Mouse (Mus musculus): ENCODE results near the gene D130043K22Rik. TPM values are rescaled to one million over a fixed set of nuclear protein-coding genes. Genes with fewer than 3 reads are reported as not detected.

Gene D130043K22Rik
- polyA plus RNA-seq, 1 experiment from 2014 or later, result 1.6 TPM

DNA sequence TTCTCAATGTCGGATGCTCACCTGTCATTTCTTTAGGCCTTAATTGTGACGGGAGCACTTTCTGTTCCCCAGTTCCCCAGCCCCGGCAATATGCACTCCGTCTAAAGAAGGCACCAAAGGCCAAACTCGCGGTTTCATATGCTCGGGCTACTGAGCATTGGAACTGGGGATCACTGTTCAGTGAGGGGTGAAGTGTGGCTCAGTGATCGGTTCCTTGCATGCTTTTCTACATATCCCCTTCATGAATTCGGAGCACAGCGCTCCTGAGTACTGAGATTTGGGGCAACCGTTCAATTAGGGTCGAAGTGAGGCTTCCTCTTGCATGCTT lies 92.9 kb downstream of the D130043K22Rik start:
- H3K27ac ChIP-seq (replicated peaks; ENCODE audit: low read depth, low read length), result no peak overlapping the region; the same call in 1 of the 2 replicates
- 13% methylated on average over 12 of the region's 12 CpGs for WGBS
- no peak for DNase-seq (ENCODE audit: low spot score)

DNA sequence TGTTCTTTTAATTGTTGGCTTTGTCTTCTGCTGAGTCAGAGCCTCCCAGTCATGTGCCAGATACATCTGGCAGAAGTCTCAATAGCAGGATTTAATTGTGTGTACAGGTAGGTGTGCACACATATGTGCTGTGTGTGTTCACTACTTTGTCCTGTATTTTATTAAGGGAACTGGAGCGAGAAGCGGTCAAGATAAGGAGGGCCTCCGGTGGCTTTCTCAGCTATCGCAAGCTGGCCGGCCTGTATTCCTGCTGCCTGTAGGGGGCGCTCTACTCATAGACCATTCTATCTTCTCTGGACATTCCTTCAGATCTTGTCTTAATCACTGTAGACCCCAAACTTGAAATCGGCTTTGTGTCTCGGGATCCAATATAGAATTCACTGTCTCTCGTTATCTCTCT lies 93.7 kb downstream of the D130043K22Rik start:
- WGBS, result 38% methylated on average over 9 of the region's 9 CpGs
- Histone ChIP-seq H3K4me3 (ENCODE audit: low read depth, low read length) (no peak overlapping the region), H3K9ac (ENCODE audit: low read depth, low read length) (no peak overlapping the region), H3K27me3 (replicated peaks; ENCODE audit: control insufficient read depth, insufficient read depth, low read length) (no peaks in the 10 kb centered on the region), H3K27ac (replicated peaks; ENCODE audit: low read depth, low read length) (no peak overlapping the region), H3K4me1 (ENCODE audit: control insufficient read depth, insufficient read depth, low read length) (peaks cover 6% of the 10 kb centered on the region; the same call in 1 of the 2 replicates), H3K4me2 (ENCODE audit: low read depth, low read length) (0 out of 2 replicates have a peak overlapping the region, but pooled peaks have one; percentile 15), H3K36me3 (ENCODE audit: control insufficient read depth, insufficient read depth, low read length) (0 out of 2 replicates have a peak, but pooled peaks cover 4% of the 10 kb centered on the region), H3K9me3 (ENCODE audit: control insufficient read depth, low read length) (no peaks in the 10 kb centered on the region)
- ATAC-seq (ENCODE audit: low read depth) (no peak), DNase-seq (ENCODE audit: low spot score) (peak; percentile 76)

More for the DNA sequence above, 92.9 kb downstream of the D130043K22Rik start:
- H3K9ac ChIP-seq (ENCODE audit: low read depth, low read length), result peak overlapping the region; percentile 94
- peak overlapping the region; percentile 79 for H3K4me3 ChIP-seq (ENCODE audit: low read depth, low read length)
- no peak for ATAC-seq (ENCODE audit: low read depth)
- 0 out of 2 replicates have a peak, but pooled peaks cover 4% of the 10 kb centered on the region for H3K36me3 ChIP-seq (ENCODE audit: control insufficient read depth, insufficient read depth, low read length)
- H3K4me1 ChIP-seq (ENCODE audit: control insufficient read depth, insufficient read depth, low read length), result peaks cover 6% of the 10 kb centered on the region; the same call in 1 of the 2 replicates
- H3K4me2 ChIP-seq (ENCODE audit: low read depth, low read length), result peak overlapping the region; percentile 62
- H3K9me3 ChIP-seq (ENCODE audit: control insufficient read depth, low read length), result no peaks in the 10 kb centered on the region
- no peaks in the 10 kb centered on the region for H3K27me3 ChIP-seq (replicated peaks; ENCODE audit: control insufficient read depth, insufficient read depth, low read length)

GRCm38 (mm10) chr13:24939472-24939871 lies 94.5 kb downstream of the D130043K22Rik start:
- H3K4me3 ChIP-seq (ENCODE audit: low read depth, low read length), result no peak overlapping the region
- H3K9me3 ChIP-seq (ENCODE audit: control insufficient read depth, low read length), result no peaks in the 10 kb centered on the region
- H3K27me3 ChIP-seq (replicated peaks; ENCODE audit: control insufficient read depth, insufficient read depth, low read length), result no peaks in the 10 kb centered on the region
- H3K4me1 ChIP-seq (ENCODE audit: control insufficient read depth, insufficient read depth, low read length), result peaks cover 6% of the 10 kb centered on the region; the same call in 1 of the 2 replicates
- DNase-seq (ENCODE audit: low spot score), result no peak
- ATAC-seq (ENCODE audit: low read depth), result no peak
- H3K4me2 ChIP-seq (ENCODE audit: low read depth, low read length), result no peak overlapping the region
- H3K9ac ChIP-seq (ENCODE audit: low read depth, low read length), result no peak overlapping the region
- 0 out of 2 replicates have a peak, but pooled peaks cover under 1% of the 10 kb centered on the region for H3K36me3 ChIP-seq (ENCODE audit: control insufficient read depth, insufficient read depth, low read length)
- no peak overlapping the region for H3K27ac ChIP-seq (replicated peaks; ENCODE audit: low read depth, low read length)
- 84% methylated on average over 9 of the region's 9 CpGs for WGBS

- no peak within 1 kb of the TSS for H3K4me3 ChIP-seq (ENCODE audit: low read depth, low read length)
- no peaks in the 10 kb centered on the region for H3K27me3 ChIP-seq (replicated peaks; ENCODE audit: control insufficient read depth, insufficient read depth, low read length)
- no peaks in the 10 kb centered on the region for H3K9me3 ChIP-seq (ENCODE audit: control insufficient read depth, low read length)
- H3K36me3 ChIP-seq (ENCODE audit: control insufficient read depth, insufficient read depth, low read length), result no peaks in the 10 kb centered on the region
- H3K9ac ChIP-seq (ENCODE audit: low read depth, low read length), result no peak within 1 kb of the TSS
- H3K4me1 ChIP-seq (ENCODE audit: control insufficient read depth, insufficient read depth, low read length), result peaks cover 5% of the 10 kb centered on the region; the same call in 1 of the 2 replicates
- no peak within 1 kb of the TSS for H3K4me2 ChIP-seq (ENCODE audit: low read depth, low read length)
- DNase-seq (ENCODE audit: low spot score), result peak; percentile 14
- no peak for ATAC-seq (ENCODE audit: low read depth)
- 58% methylated on average over 17 of the region's 17 CpGs for WGBS
- H3K27ac ChIP-seq (replicated peaks; ENCODE audit: low read depth, low read length), result no peak within 1 kb of the TSS
Measured at GRCm38 (mm10) chr13:24942512-24943282, 97.8 kb downstream of the D130043K22Rik start, which contains the start of gene Gpld1. TSS of gene Gpld1 (plus strand) at chr13:24943152.

GRCm38 (mm10) chr13:24943303-24943702 lies 98.4 kb downstream of the D130043K22Rik start:
- H3K4me2 ChIP-seq (ENCODE audit: low read depth, low read length), result no peak overlapping the region
- no peaks in the 10 kb centered on the region for H3K36me3 ChIP-seq (ENCODE audit: control insufficient read depth, insufficient read depth, low read length)
- DNase-seq (ENCODE audit: low spot score), result no peak
- no peak for ATAC-seq (ENCODE audit: low read depth)
- no peak overlapping the region for H3K27ac ChIP-seq (replicated peaks; ENCODE audit: low read depth, low read length)
- H3K9ac ChIP-seq (ENCODE audit: low read depth, low read length), result no peak overlapping the region
- no peak overlapping the region for H3K4me3 ChIP-seq (ENCODE audit: low read depth, low read length)
- no peaks in the 10 kb centered on the region for H3K9me3 ChIP-seq (ENCODE audit: control insufficient read depth, low read length)
- no peaks in the 10 kb centered on the region for H3K27me3 ChIP-seq (replicated peaks; ENCODE audit: control insufficient read depth, insufficient read depth, low read length)
- no peaks in the 10 kb centered on the region for H3K4me1 ChIP-seq (ENCODE audit: control insufficient read depth, insufficient read depth, low read length)
- 70% methylated on average over 8 of the region's 8 CpGs for WGBS

DNA sequence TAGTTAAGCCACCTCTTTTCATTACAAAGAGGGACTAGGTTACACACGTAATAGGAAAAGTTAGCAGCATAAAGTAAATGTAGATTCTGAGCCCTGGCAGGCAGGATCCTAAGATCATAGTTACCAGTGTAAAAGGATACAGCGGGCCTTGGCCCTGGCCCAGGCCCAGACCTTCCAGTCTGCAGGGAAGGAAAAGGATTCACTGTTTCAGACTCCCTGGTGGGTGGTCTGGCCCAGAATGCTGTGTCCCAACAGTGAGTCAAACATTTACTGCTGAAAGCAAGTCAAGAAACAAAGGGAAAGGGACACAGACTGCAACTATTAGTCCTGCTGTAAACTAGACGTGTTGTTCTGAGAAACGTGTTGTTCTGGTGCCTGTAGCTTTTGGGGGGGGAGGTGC lies 100.6 kb downstream of the D130043K22Rik start:
- peak; percentile 74 for ATAC-seq (ENCODE audit: low read depth)
- Histone ChIP-seq H3K36me3 (ENCODE audit: control insufficient read depth, insufficient read depth, low read length) (no peaks in the 10 kb centered on the region), H3K27me3 (replicated peaks; ENCODE audit: control insufficient read depth, insufficient read depth, low read length) (no peaks in the 10 kb centered on the region), H3K9ac (ENCODE audit: low read depth, low read length) (no peak overlapping the region), H3K27ac (replicated peaks; ENCODE audit: low read depth, low read length) (no peak overlapping the region), H3K9me3 (ENCODE audit: control insufficient read depth, low read length) (no peaks in the 10 kb centered on the region), H3K4me2 (ENCODE audit: low read depth, low read length) (no peak overlapping the region), H3K4me1 (ENCODE audit: control insufficient read depth, insufficient read depth, low read length) (no peaks in the 10 kb centered on the region), H3K4me3 (ENCODE audit: low read depth, low read length) (no peak overlapping the region)
- 8% methylated on average over 4 of the region's 4 CpGs for WGBS
- peak; percentile 66 for DNase-seq (ENCODE audit: low spot score)

DNA sequence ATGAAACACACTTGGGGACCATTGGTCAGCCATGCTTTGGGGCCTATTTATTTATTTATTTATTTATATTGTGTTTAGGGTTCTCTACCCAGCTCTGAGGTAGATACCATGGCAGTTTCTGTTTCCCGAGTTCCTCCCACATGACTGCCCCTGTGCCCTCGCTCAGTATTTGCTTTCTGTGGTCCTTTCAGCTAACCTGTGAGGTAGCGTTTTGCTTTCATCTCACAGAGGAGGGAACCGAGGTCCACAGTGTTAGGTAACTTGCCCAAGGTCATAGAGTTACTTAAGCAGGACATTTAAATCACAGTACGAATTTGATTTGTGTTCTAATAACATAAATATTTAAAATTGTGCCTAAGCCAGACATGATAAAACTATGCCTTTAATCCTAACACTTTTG lies 102.2 kb downstream of the D130043K22Rik start:
- no peak for DNase-seq (ENCODE audit: low spot score)
- no peaks in the 10 kb centered on the region for H3K27me3 ChIP-seq (replicated peaks; ENCODE audit: control insufficient read depth, insufficient read depth, low read length)
- no peak overlapping the region for H3K27ac ChIP-seq (replicated peaks; ENCODE audit: low read depth, low read length)
- H3K4me3 ChIP-seq (ENCODE audit: low read depth, low read length), result no peak overlapping the region
- no peaks in the 10 kb centered on the region for H3K4me1 ChIP-seq (ENCODE audit: control insufficient read depth, insufficient read depth, low read length)
- H3K36me3 ChIP-seq (ENCODE audit: control insufficient read depth, insufficient read depth, low read length), result no peaks in the 10 kb centered on the region
- no peak overlapping the region for H3K4me2 ChIP-seq (ENCODE audit: low read depth, low read length)
- WGBS, result 89% methylated on average over 5 of the region's 5 CpGs
- no peak for ATAC-seq (ENCODE audit: low read depth)
- H3K9me3 ChIP-seq (ENCODE audit: control insufficient read depth, low read length), result no peaks in the 10 kb centered on the region
- H3K9ac ChIP-seq (ENCODE audit: low read depth, low read length), result no peak overlapping the region

DNA sequence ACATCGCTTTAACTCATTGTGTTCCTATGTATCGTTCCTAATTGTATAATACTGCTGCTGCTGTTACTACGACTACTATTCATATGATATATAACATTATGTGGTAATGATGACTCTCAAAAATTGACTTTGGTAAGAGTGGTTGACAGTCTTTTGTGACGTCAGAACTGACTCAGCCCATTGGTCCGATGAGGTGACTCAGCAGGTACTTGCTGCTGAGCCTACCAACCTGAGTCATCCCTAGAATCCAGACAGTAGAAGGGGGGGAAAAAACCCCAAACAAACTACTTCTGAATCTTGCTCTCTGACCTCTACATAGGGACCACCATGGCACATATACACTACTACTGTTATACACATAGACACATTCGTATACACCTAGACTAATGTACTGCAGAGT lies 103.9 kb downstream of the D130043K22Rik start:
- no peak overlapping the region for H3K4me3 ChIP-seq (ENCODE audit: low read depth, low read length)
- no peak overlapping the region for H3K27ac ChIP-seq (replicated peaks; ENCODE audit: low read depth, low read length)
- H3K9ac ChIP-seq (ENCODE audit: low read depth, low read length), result no peak overlapping the region
- no peaks in the 10 kb centered on the region for H3K9me3 ChIP-seq (ENCODE audit: control insufficient read depth, low read length)
- H3K36me3 ChIP-seq (ENCODE audit: control insufficient read depth, insufficient read depth, low read length), result no peaks in the 10 kb centered on the region
- ATAC-seq (ENCODE audit: low read depth) (no peak), DNase-seq (ENCODE audit: low spot score) (no peak)
- no peak overlapping the region for H3K4me2 ChIP-seq (ENCODE audit: low read depth, low read length)
- no peaks in the 10 kb centered on the region for H3K27me3 ChIP-seq (replicated peaks; ENCODE audit: control insufficient read depth, insufficient read depth, low read length)
- no peaks in the 10 kb centered on the region for H3K4me1 ChIP-seq (ENCODE audit: control insufficient read depth, insufficient read depth, low read length)
- WGBS, result 94% methylated on average over 6 of the region's 6 CpGs
